Mouse (Mus musculus) heart, postnatal 0 days (tissue): Measurements from ENCODE around the gene Tbk1.

Experiments used
- CTCF ChIP-seq: IDR thresholded peaks from 2 replicates; pipeline ENCODE4 v1.5.1; 2016; ENCODE audit warnings: antibody characterized with exemption, control low read depth, low read depth
- EP300 ChIP-seq: IDR thresholded peaks from 2 replicates; pipeline ENCODE4 v1.6.1; 2016; ENCODE audit warnings: antibody characterized with exemption, low read depth

GRCm38 (mm10) chr10:121542156-121542555, 44.4 kb downstream of the Tbk1 start:
- no peak for TF ChIP-seq CTCF
- TF ChIP-seq EP300, result no peak
